Mouse (Mus musculus): ENCODE measurements at regions not wholly inside any gene's neighbourhood (a gene's known extent, or its start where the extent isn't known, plus 50 kb on each side); places are given as distances from the start of the nearest gene placed in this dataset.

- intact Hi-C loops (cut with DNase I): no loop called here
- no peak for DNase-seq (ENCODE audit: low spot score in 2 of 2)
Measured at GRCm38 (mm10) chr10:17431068-17431467, 291.9 kb upstream of the Cited2 start.

GRCm38 (mm10) chr10:17434098-17434497 lies 288.9 kb upstream of the Cited2 start:
- intact Hi-C loops (cut with DNase I): no loop called here
- DNase-seq (ENCODE audit: low spot score in 2 of 2): no peak

- no peak for DNase-seq (ENCODE audit: low spot score in 2 of 2)
- intact Hi-C loops (cut with DNase I): no loop called here
Measured at GRCm38 (mm10) chr10:17450240-17450639, 272.8 kb upstream of the Cited2 start.

GRCm38 (mm10) chr10:17470880-17471279 lies 252.1 kb upstream of the Cited2 start:
- intact Hi-C loops (cut with DNase I): no loop called here
- DNase-seq (ENCODE audit: low spot score in 2 of 2): no peak

GRCm38 (mm10) chr10:17472536-17472935 lies 250.5 kb upstream of the Cited2 start:
- DNase-seq (ENCODE audit: low spot score in 2 of 2): no peak
- intact Hi-C loops (cut with DNase I): no loop called here

GRCm38 (mm10) chr10:17475976-17476375 lies 247.0 kb upstream of the Cited2 start:
- intact Hi-C loops (cut with DNase I): no loop called here
- DNase-seq (ENCODE audit: low spot score in 2 of 2): no peak

GRCm38 (mm10) chr10:17476720-17477119 lies 246.3 kb upstream of the Cited2 start:
- intact Hi-C loops (cut with DNase I): no loop called here
- DNase-seq (ENCODE audit: low spot score in 2 of 2): no peak

GRCm38 (mm10) chr10:17478761-17479632 lies 244.0 kb upstream of the Cited2 start:
- intact Hi-C loops (cut with DNase I): no loop called here
- no peak for DNase-seq (ENCODE audit: low spot score in 2 of 2)

- intact Hi-C loops (cut with DNase I): no loop called here
- no peak for DNase-seq (ENCODE audit: low spot score in 2 of 2)
Measured at GRCm38 (mm10) chr10:17482751-17483150, 240.3 kb upstream of the Cited2 start.

GRCm38 (mm10) chr10:17485049-17485449 lies 238.0 kb upstream of the Cited2 start:
- intact Hi-C loops (cut with DNase I): no loop called here
- no peak for DNase-seq (ENCODE audit: low spot score in 2 of 2)

GRCm38 (mm10) chr10:17485515-17485914 lies 237.5 kb upstream of the Cited2 start:
- DNase-seq (ENCODE audit: low spot score in 2 of 2): no peak
- intact Hi-C loops (cut with DNase I): no loop called here

- no peak for DNase-seq (ENCODE audit: low spot score in 2 of 2)
- intact Hi-C loops (cut with DNase I): no loop called here
Measured at GRCm38 (mm10) chr10:17486011-17486410, 237.0 kb upstream of the Cited2 start.

- intact Hi-C loops (cut with DNase I): no loop called here
- no peak for DNase-seq (ENCODE audit: low spot score in 2 of 2)
Measured at GRCm38 (mm10) chr10:17487460-17487859, 235.6 kb upstream of the Cited2 start.

GRCm38 (mm10) chr10:17491611-17492305 lies 231.3 kb upstream of the Cited2 start:
- intact Hi-C loops (cut with DNase I): no loop called here
- DNase-seq (ENCODE audit: low spot score in 2 of 2): no peak

GRCm38 (mm10) chr10:17493137-17493536 lies 229.9 kb upstream of the Cited2 start:
- no peak for DNase-seq (ENCODE audit: low spot score in 2 of 2)
- intact Hi-C loops (cut with DNase I): no loop called here

- intact Hi-C loops (cut with DNase I): no loop called here
- DNase-seq (ENCODE audit: low spot score in 2 of 2): no peak
Measured at GRCm38 (mm10) chr10:17496831-17497230, 226.2 kb upstream of the Cited2 start.

GRCm38 (mm10) chr10:17510626-17511193 lies 212.3 kb upstream of the Cited2 start:
- intact Hi-C loops (cut with DNase I): no loop called here
- DNase-seq (ENCODE audit: low spot score in 2 of 2): no peak

- DNase-seq (ENCODE audit: low spot score in 2 of 2): no peak
- intact Hi-C loops (cut with DNase I): no loop called here
Measured at GRCm38 (mm10) chr10:17511779-17512335, 211.2 kb upstream of the Cited2 start.

- intact Hi-C loops (cut with DNase I): no loop called here
- no peak for DNase-seq (ENCODE audit: low spot score in 2 of 2)
Measured at GRCm38 (mm10) chr10:17512487-17512886, 210.5 kb upstream of the Cited2 start.

- no peak for DNase-seq (ENCODE audit: low spot score in 2 of 2)
- intact Hi-C loops (cut with DNase I): no loop called here
Measured at GRCm38 (mm10) chr10:17513756-17514155, 209.3 kb upstream of the Cited2 start.
